Mouse (Mus musculus) kidney, adult 2 months (tissue): ENCODE results near the gene Lclat1. TPM values are rescaled to one million over a fixed set of nuclear protein-coding genes. Genes with fewer than 3 reads are reported as not detected.
A peak's percentile ranks its signal among the peaks of the same experiment; 100 is the strongest.

Experiments
- DNase-seq: peaks from one replicate; pipeline ENCODE4 v3.0.0; 2021
- H3K27ac ChIP-seq: fragments of 200-500 bp; 2 replicates; pipeline ENCODE4 v1.5.1; 2012; ENCODE audit warnings: low read depth, low read length, control low read depth, inconsistent platforms; ENCODE audit not compliant: insufficient read depth
- H3K27me3 ChIP-seq: fragments of 200-500 bp; replicated peaks from 2 replicates; pipeline ENCODE4 v1.6.1; 2012; ENCODE audit warnings: mild to moderate bottlenecking, moderate library complexity, low read length, inconsistent platforms; ENCODE audit not compliant: control insufficient read depth, insufficient read depth
- H3K36me3 ChIP-seq: fragments of 200-500 bp; 2 replicates; pipeline ENCODE4 v1.6.1; 2012; ENCODE audit warnings: mild to moderate bottlenecking, moderate library complexity, low read length, inconsistent platforms; ENCODE audit not compliant: control insufficient read depth, insufficient read depth
- H3K4me1 ChIP-seq: fragments of 200-500 bp; 2 replicates; pipeline ENCODE4 v1.6.1; 2011; ENCODE audit warnings: low read length; ENCODE audit not compliant: control insufficient read depth, insufficient read depth
- H3K4me3 ChIP-seq: fragments of 200-500 bp; 2 replicates; pipeline ENCODE4 v1.5.1; 2011; ENCODE audit warnings: mild to moderate bottlenecking, low read depth, low read length, control low read depth; ENCODE audit not compliant: insufficient read depth
- CTCF ChIP-seq: fragments of 200-500 bp; conservative IDR thresholded peaks from 2 replicates; pipeline ENCODE4 v1.5.1; 2011; ENCODE audit warnings: low read depth, mild to moderate bottlenecking, control low read depth, low read length, moderate library complexity, mixed read lengths; ENCODE audit not compliant: insufficient read depth, insufficient read length
- POLR2A ChIP-seq: fragments of 200-500 bp; IDR thresholded peaks from one replicate; pipeline ENCODE4 v1.6.1; 2011; ENCODE audit warnings: low read depth, low read length, control low read depth
- WGBS: fragments of 180-500 bp; shearing (Covaris S2); methylation state at CpG from one replicate; pipeline ENCODE4 v1.1.7; 2018; 5-methylcytosine and 5-hydroxymethylcytosine counted together
- polyA plus RNA-seq: library from polyadenylated mRNA; depleted of rRNA; stranded (reverse); fragments of >200 nt; gene quantifications from 2 replicates; pipeline ENCODE4 v1.2.3, GENCODE M21; 2012

Lclat1 gene
- polyA plus RNA-seq, 1 experiment, result 18.8 TPM

DNA sequence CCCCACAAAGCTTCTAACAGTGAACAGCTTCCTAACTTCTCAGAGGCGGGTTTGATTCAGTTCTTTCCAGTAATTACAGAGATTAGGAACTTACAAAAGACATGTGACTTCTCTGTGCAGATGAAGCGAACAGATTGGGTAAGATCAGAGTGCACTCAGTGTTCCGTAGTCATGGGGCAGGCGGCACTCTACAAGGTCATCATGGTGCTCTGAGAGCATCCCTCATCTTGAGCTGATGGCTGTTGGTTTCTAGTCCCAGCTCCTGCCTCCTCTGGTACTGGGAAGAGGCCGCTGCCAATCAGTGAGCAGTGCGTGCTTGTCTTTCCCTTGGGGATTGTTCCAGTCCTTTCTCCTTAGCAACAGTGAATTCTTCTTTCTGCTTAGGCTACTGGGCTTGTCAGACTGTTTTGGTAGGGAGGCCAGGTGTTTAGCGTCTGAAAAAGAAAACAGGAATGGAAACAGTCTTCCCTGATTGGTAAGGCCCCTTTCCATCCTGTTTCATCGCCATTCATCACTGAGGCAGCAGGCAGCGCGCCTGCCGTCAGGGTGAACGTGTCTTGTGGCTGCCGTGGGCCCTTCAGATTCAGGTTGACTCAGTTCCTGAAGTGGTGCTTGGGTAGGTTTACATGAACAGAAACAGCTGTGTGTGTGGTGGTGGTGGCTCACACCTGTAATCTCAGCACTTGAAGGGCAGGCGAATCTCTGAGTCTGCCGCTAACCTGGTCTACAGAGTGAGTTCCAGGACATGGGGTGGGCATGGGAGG, 54.8 kb downstream of the Lclat1 start:
- H3K36me3 ChIP-seq, result no peaks in the 10 kb centered on the region
- no peak for DNase-seq
- H3K27me3 ChIP-seq, result no peaks in the 10 kb centered on the region
- H3K4me1 ChIP-seq, result no peaks in the 10 kb centered on the region
- TF ChIP-seq POLR2A (no peak), CTCF (no peak)
- H3K4me3 ChIP-seq, result no peak overlapping the region
- WGBS, result 85% methylated on average over 15 of the region's 15 CpGs
- no peak overlapping the region for H3K27ac ChIP-seq

DNA sequence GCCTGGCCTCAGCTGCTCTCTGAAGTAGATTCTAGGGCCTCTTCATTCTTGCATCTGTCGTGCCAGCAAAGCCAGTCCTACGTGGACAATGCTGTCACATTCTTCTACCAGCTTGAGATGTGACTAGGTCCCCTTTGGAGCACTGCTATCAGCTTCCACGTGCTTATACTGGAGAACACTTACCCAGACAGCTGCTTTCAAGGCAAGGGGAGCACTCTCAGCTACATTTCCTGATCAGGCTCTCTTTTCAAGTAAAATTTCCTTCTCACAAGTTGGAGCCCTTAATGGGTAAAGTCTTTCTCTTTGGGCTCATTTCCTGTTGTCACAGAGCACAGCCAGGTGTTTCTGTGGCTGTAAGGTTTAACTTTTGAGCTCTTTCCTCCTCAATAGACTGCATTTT, 55.8 kb downstream of the Lclat1 start:
- no peaks in the 10 kb centered on the region for H3K4me1 ChIP-seq
- TF ChIP-seq POLR2A, result no peak
- no peak for TF ChIP-seq CTCF
- no peaks in the 10 kb centered on the region for H3K27me3 ChIP-seq
- no peak overlapping the region for H3K4me3 ChIP-seq
- WGBS, result 62% methylated on average over 3 of the region's 3 CpGs
- H3K36me3 ChIP-seq, result no peaks in the 10 kb centered on the region
- DNase-seq, result no peak
- no peak overlapping the region for H3K27ac ChIP-seq

DNA sequence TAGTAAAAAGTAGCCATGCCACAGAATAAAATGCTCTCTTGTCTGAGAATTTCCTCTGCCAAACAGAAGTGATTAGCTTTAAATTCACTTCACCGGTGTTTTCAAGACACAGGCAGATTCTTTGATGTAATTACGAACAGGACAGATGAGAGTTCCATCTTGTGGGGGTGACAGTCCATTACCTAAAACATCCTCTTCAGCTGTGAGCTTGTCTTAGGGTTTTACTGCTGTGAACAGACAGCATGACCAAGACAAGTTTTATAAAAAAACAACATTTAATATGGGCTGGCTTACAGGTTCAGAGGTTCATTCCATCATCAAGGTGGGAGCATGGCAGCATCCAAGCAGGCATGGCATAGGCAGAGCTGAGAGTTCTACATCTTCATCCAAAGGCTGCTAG, 56.3 kb downstream of the Lclat1 start:
- WGBS, result 82% methylated on average over 2 of the region's 2 CpGs
- Histone ChIP-seq H3K4me3 (no peak overlapping the region), H3K4me1 (no peaks in the 10 kb centered on the region), H3K27ac (no peak overlapping the region), H3K36me3 (no peaks in the 10 kb centered on the region), H3K27me3 (no peaks in the 10 kb centered on the region)
- TF ChIP-seq CTCF (no peak), POLR2A (no peak)
- no peak for DNase-seq

DNA sequence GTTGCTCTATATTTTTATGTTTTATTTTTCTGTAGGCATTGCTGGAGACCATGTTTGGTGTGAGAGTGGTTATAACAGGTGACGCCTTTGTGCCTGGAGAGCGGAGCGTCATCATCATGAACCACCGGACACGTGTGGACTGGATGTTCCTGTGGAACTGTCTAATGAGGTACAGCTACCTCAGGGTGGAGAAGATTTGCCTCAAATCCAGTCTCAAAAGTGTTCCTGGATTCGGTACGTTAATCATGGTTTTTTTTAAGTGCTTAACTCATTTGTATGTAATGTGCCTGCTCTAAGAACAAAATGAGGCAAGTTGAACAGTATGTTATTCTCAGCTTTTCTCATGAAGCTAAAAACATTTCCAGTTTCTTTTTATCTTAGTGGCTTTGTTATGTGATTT, 61.7 kb downstream of the Lclat1 start:
- no peak for TF ChIP-seq CTCF
- no peak for TF ChIP-seq POLR2A
- DNase-seq, result no peak
- 76% methylated on average over 7 of the region's 7 CpGs for WGBS
- Histone ChIP-seq H3K4me3 (no peak overlapping the region), H3K27me3 (no peaks in the 10 kb centered on the region), H3K27ac (no peak overlapping the region), H3K4me1 (no peaks in the 10 kb centered on the region), H3K36me3 (no peaks in the 10 kb centered on the region)

DNA sequence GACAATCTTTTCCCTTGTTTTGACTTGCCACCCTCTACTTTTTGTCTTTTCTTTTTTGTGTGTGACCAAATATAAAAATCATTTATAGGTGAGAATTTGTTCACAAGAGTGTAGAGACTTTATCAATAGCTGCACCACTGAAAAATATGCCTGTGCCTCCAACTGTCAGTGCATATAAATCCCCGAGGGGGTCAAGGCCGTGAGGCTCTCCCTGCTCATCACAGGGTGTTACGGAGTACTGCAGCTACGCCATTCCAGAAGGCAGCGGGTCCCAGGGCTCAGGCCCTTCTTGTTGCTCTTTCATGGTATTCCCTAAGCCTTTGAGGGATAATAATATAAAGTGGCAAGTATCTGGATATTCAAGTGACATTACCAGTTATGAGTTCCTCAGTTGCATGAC, 62.4 kb downstream of the Lclat1 start:
- TF ChIP-seq CTCF (no peak), POLR2A (no peak)
- Histone ChIP-seq H3K27ac (no peak overlapping the region), H3K27me3 (no peaks in the 10 kb centered on the region), H3K36me3 (no peaks in the 10 kb centered on the region), H3K4me3 (no peak overlapping the region), H3K4me1 (no peaks in the 10 kb centered on the region)
- DNase-seq, result no peak
- WGBS, result 91% methylated on average over 5 of the region's 5 CpGs

DNA sequence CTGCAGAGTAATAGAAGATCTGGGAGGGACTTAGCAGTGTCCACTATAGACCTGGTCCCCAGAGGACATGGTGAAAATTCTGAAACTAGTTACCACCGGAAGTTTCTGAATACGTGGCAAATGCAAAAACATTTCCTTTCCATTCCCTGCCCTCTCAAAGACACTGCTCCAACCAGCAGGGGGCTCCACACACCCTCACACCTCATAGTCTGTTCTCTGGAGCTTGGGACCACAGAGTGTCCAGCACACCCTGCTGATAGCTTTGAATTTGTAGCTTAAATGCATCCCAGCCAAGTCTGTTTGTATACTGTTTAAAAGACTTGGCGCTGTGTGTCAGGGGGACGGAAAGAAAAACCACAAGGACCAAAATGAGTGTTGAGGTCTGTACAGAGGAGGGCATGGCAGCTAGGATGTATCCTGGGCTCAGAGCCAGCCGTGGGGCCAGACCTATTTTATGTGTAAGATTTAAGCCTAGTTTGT, 66.3 kb downstream of the Lclat1 start:
- 73% methylated on average over 5 of the region's 5 CpGs for WGBS
- no peak overlapping the region for H3K4me3 ChIP-seq
- no peak overlapping the region for H3K27ac ChIP-seq
- H3K36me3 ChIP-seq, result no peaks in the 10 kb centered on the region; the same call in 1 of the 2 replicates
- H3K4me1 ChIP-seq, result no peaks in the 10 kb centered on the region
- H3K27me3 ChIP-seq, result no peaks in the 10 kb centered on the region
- TF ChIP-seq POLR2A, result no peak
- peak; percentile 73 for TF ChIP-seq CTCF
- DNase-seq, result peak; percentile 58

DNA sequence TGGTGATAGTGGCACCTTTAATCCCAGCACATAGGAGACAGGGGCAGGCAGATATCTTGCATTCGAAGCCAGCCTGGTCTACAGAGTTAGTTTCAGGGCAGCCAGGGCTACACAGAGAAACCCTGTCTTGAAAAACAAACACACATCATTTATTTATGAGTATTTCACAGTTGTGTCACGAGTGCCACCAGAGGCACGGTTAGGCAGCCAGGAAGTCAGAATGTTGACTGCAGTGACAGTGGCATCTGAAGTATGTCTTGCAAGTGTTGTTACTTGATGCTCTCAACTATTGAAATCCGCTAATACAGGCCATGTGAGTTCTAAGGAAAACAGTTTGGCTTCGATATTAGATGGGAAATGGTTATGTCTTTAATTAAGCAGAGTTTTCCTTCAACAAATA, 67.9 kb downstream of the Lclat1 start:
- 63% methylated on average over 5 of the region's 5 CpGs for WGBS
- H3K4me1 ChIP-seq, result no peaks in the 10 kb centered on the region
- no peak for DNase-seq
- H3K4me3 ChIP-seq, result no peak overlapping the region
- no peaks in the 10 kb centered on the region; the same call in 1 of the 2 replicates for H3K36me3 ChIP-seq
- TF ChIP-seq POLR2A (no peak), CTCF (no peak)
- H3K27ac ChIP-seq, result no peak overlapping the region
- no peaks in the 10 kb centered on the region for H3K27me3 ChIP-seq
